Mouse (Mus musculus) embryonic facial prominence, embryonic 11.5 days (tissue): ENCODE measurements around the gene Myo1e. TPM values are rescaled to one million over a fixed set of nuclear protein-coding genes. Genes with fewer than 3 reads are reported as not detected.

ENCODE experiments used
- ATAC-seq: fragments of 200-750 bp; cut with Nextera tagmentation; replicated peaks from 2 replicates; pipeline ENCODE4 v1.8.0; 2017; ENCODE audit warnings: low read depth; ENCODE audit not compliant: insufficient number of reproducible peaks, low FRiP score, low TSS enrichment
- DNase-seq: peaks from one replicate; pipeline ENCODE4 v3.0.0-alpha.2; 2015; ENCODE audit warnings: low spot score
- H3K27ac ChIP-seq: fragments of 300-500 bp; sonication (generic); replicated peaks from 2 replicates; pipeline ENCODE4 v1.5.1; 2014; ENCODE audit warnings: mild to moderate bottlenecking, low read depth, low read length, control low read depth
- H3K27me3 ChIP-seq: fragments of 300-500 bp; sonication (generic); 2 replicates; pipeline ENCODE4 v1.6.1; 2014; ENCODE audit warnings: mild to moderate bottlenecking, low read length, moderate library complexity, mixed read lengths; ENCODE audit not compliant: control insufficient read depth, insufficient read depth
- H3K36me3 ChIP-seq: fragments of 300-500 bp; sonication (generic); replicated peaks from 2 replicates; pipeline ENCODE4 v1.6.1; 2014; ENCODE audit warnings: low read depth, mild to moderate bottlenecking, low read length, moderate library complexity, mixed read lengths; ENCODE audit not compliant: control insufficient read depth, insufficient read depth
- H3K4me1 ChIP-seq: fragments of 300-500 bp; sonication (generic); 2 replicates; pipeline ENCODE4 v1.6.1; 2014; ENCODE audit warnings: low read length, mixed read lengths; ENCODE audit not compliant: control insufficient read depth, insufficient read depth
- H3K4me2 ChIP-seq: fragments of 300-500 bp; sonication (generic); 2 replicates; pipeline ENCODE4 v1.6.1; 2014; ENCODE audit warnings: low read depth, mild to moderate bottlenecking, control low read depth, low read length, moderate library complexity
- H3K4me3 ChIP-seq: fragments of 300-500 bp; sonication (generic); 2 replicates; pipeline ENCODE4 v1.5.1; 2014; ENCODE audit warnings: low read depth, low read length, control low read depth
- H3K9ac ChIP-seq: fragments of 300-500 bp; sonication (generic); replicated peaks from 2 replicates; pipeline ENCODE4 v1.6.1; 2014; ENCODE audit warnings: mild to moderate bottlenecking, control low read depth, low read length
- H3K9me3 ChIP-seq: fragments of 300-500 bp; sonication (generic); replicated peaks from 2 replicates; pipeline ENCODE4 v1.6.1; 2016; ENCODE audit warnings: mild to moderate bottlenecking, low read length, inconsistent platforms, mixed read lengths; ENCODE audit not compliant: control insufficient read depth
- WGBS: fragments of 180-500 bp; shearing (Covaris S2); extraction: QIAGEN DNeasy Blood & Tissue Kit; methylation state at CpG from one replicate; pipeline ENCODE4 v1.1.7; 2014; 5-methylcytosine and 5-hydroxymethylcytosine counted together
- polyA plus RNA-seq: library from polyadenylated mRNA; unstranded; fragments of >200 nt; fragmentation: Nextera tagmentation; extraction: Ambion mirVana; gene quantifications from 2 replicates; pipeline ENCODE4 v1.2.1, GENCODE M21; 2014

Myo1e gene
- polyA plus RNA-seq, 1 experiment from 2014 or later = 14.8 TPM

GRCm38 (mm10) chr9:70401937-70402539 lies 194.9 kb downstream of the Myo1e start:
- 94% methylated on average over 8 of the region's 8 CpGs for WGBS
- Histone ChIP-seq H3K4me3 (no peak overlapping the region), H3K4me1 (no peaks in the 10 kb centered on the region), H3K27me3 (no peaks in the 10 kb centered on the region), H3K4me2 (no peak overlapping the region), H3K9ac (no peak overlapping the region), H3K36me3 (no peaks in the 10 kb centered on the region), H3K9me3 (no peaks in the 10 kb centered on the region), H3K27ac (no peak overlapping the region)
- ATAC-seq (no peak), DNase-seq (no peak)

- H3K27ac ChIP-seq = no peak overlapping the region
- ATAC-seq (no peak), DNase-seq (no peak)
- H3K4me2 ChIP-seq = no peak overlapping the region
- WGBS = 93% methylated on average over 3 of the region's 3 CpGs
- no peak overlapping the region for H3K4me3 ChIP-seq
- no peaks in the 10 kb centered on the region for H3K4me1 ChIP-seq
- peaks cover 19% of the 10 kb centered on the region for H3K36me3 ChIP-seq
- H3K9ac ChIP-seq = no peak overlapping the region
- H3K27me3 ChIP-seq = no peaks in the 10 kb centered on the region
- no peaks in the 10 kb centered on the region for H3K9me3 ChIP-seq
Measured at GRCm38 (mm10) chr9:70406596-70406995, 199.4 kb downstream of the Myo1e start.

- no peak overlapping the region for H3K9ac ChIP-seq
- H3K27ac ChIP-seq = no peak overlapping the region
- 86% methylated on average over 3 of the region's 3 CpGs for WGBS
- H3K4me2 ChIP-seq = no peak overlapping the region
- no peaks in the 10 kb centered on the region for H3K4me1 ChIP-seq
- H3K36me3 ChIP-seq = peaks cover 22% of the 10 kb centered on the region
- no peak for ATAC-seq
- peak; percentile 25 for DNase-seq
- no peak overlapping the region for H3K4me3 ChIP-seq
- H3K9me3 ChIP-seq = no peaks in the 10 kb centered on the region
- H3K27me3 ChIP-seq = no peaks in the 10 kb centered on the region
Measured at GRCm38 (mm10) chr9:70408791-70409190, 201.6 kb downstream of the Myo1e start.

GRCm38 (mm10) chr9:70409743-70410142 lies 202.6 kb downstream of the Myo1e start:
- no peak overlapping the region for H3K4me3 ChIP-seq
- no peak for ATAC-seq
- DNase-seq = no peak
- H3K4me1 ChIP-seq = no peaks in the 10 kb centered on the region
- H3K27ac ChIP-seq = no peak overlapping the region
- H3K36me3 ChIP-seq = peaks cover 22% of the 10 kb centered on the region
- H3K27me3 ChIP-seq = no peaks in the 10 kb centered on the region
- no peak overlapping the region for H3K9ac ChIP-seq
- H3K9me3 ChIP-seq = no peaks in the 10 kb centered on the region
- WGBS = 97% methylated on average over 8 of the region's 8 CpGs
- no peak overlapping the region for H3K4me2 ChIP-seq

GRCm38 (mm10) chr9:70410668-70411067 lies 203.5 kb downstream of the Myo1e start:
- H3K9me3 ChIP-seq = no peaks in the 10 kb centered on the region
- WGBS = 50% methylated on average over 11 of the region's 11 CpGs
- no peak overlapping the region for H3K27ac ChIP-seq
- H3K4me1 ChIP-seq = no peaks in the 10 kb centered on the region
- DNase-seq = no peak
- no peak for ATAC-seq
- peaks cover 22% of the 10 kb centered on the region for H3K36me3 ChIP-seq
- no peaks in the 10 kb centered on the region for H3K27me3 ChIP-seq
- no peak overlapping the region for H3K9ac ChIP-seq
- H3K4me3 ChIP-seq = no peak overlapping the region
- H3K4me2 ChIP-seq = no peak overlapping the region

GRCm38 (mm10) chr9:70413038-70413437 lies 205.9 kb downstream of the Myo1e start:
- no peak overlapping the region for H3K27ac ChIP-seq
- no peak overlapping the region for H3K9ac ChIP-seq
- 92% methylated on average over 7 of the region's 7 CpGs for WGBS
- H3K4me3 ChIP-seq = no peak overlapping the region
- DNase-seq (no peak), ATAC-seq (no peak)
- peaks cover 26% of the 10 kb centered on the region for H3K36me3 ChIP-seq
- H3K27me3 ChIP-seq = no peaks in the 10 kb centered on the region
- H3K9me3 ChIP-seq = no peaks in the 10 kb centered on the region
- H3K4me2 ChIP-seq = no peak overlapping the region
- no peaks in the 10 kb centered on the region for H3K4me1 ChIP-seq

GRCm38 (mm10) chr9:70416412-70416811 lies 209.3 kb downstream of the Myo1e start:
- no peak overlapping the region for H3K27ac ChIP-seq
- H3K9ac ChIP-seq = no peak overlapping the region
- H3K4me2 ChIP-seq = no peak overlapping the region
- peaks cover 7% of the 10 kb centered on the region for H3K36me3 ChIP-seq
- ATAC-seq = no peak
- no peak for DNase-seq
- 76% methylated on average over 3 of the region's 3 CpGs for WGBS
- H3K4me1 ChIP-seq = no peaks in the 10 kb centered on the region
- no peaks in the 10 kb centered on the region for H3K27me3 ChIP-seq
- H3K4me3 ChIP-seq = no peak overlapping the region
- no peaks in the 10 kb centered on the region for H3K9me3 ChIP-seq

GRCm38 (mm10) chr9:70421257-70422056 lies 214.3 kb downstream of the Myo1e start, which contains the start of gene Ccnb2:
Ccnb2 (minus strand) TSS chr9:70421547.
- WGBS = 3% methylated on average over 45 of the region's 45 CpGs
- Histone ChIP-seq H3K36me3 (no peaks in the 10 kb centered on the region; the same call in none of the 2 replicates), H3K27me3 (no peaks in the 10 kb centered on the region), H3K9ac (peak within 1 kb of the TSS; percentile 93), H3K4me1 (no peaks in the 10 kb centered on the region), H3K4me2 (peak within 1 kb of the TSS; percentile 87), H3K4me3 (peak within 1 kb of the TSS; percentile 71), H3K9me3 (no peaks in the 10 kb centered on the region), H3K27ac (peak within 1 kb of the TSS; percentile 73)
- ATAC-seq (peak; percentile 97), DNase-seq (peak; percentile 96)
